Mouse (Mus musculus): ENCODE data around the gene Gm10645. TPM values are rescaled to one million over a fixed set of nuclear protein-coding genes. Genes with fewer than 3 reads are reported as not detected.

The Gm10645 gene
- total RNA-seq, 2 experiments from 2014 or later: not detected

Other genes with a start within 250 kb of the Gm10645 start
- gene Tbc1d9, start 818 bp downstream of the Gm10645 start, total RNA-seq (2015; ENCODE audit: low replicate concordance): 1.4 and 4.2 TPM in 2 replicates
- 3.1 and 8.3 TPM in 2 replicates for gene Tbc1d9, start 818 bp downstream of the Gm10645 start, total RNA-seq (2017; ENCODE audit: low replicate concordance)
- not detected in 2 replicates for gene Ucp1, start 124.2 kb upstream of the Gm10645 start, total RNA-seq (2015; ENCODE audit: low replicate concordance)
- gene Ucp1, start 124.2 kb upstream of the Gm10645 start, total RNA-seq (2017; ENCODE audit: low replicate concordance): not detected in 2 replicates
- 13.0 and 17.6 TPM in 2 replicates for gene Elmod2, start 166.3 kb upstream of the Gm10645 start, total RNA-seq (2015; ENCODE audit: low replicate concordance)
- 17.3 and 22.1 TPM in 2 replicates for gene Elmod2, start 166.3 kb upstream of the Gm10645 start, total RNA-seq (2017; ENCODE audit: low replicate concordance)
- gene Mgat4d, start 182.3 kb upstream of the Gm10645 start, total RNA-seq (2015; ENCODE audit: low replicate concordance): not detected in 2 replicates
- not detected in 2 replicates for gene Mgat4d, start 182.3 kb upstream of the Gm10645 start, total RNA-seq (2017; ENCODE audit: low replicate concordance)
- 5.8 and 8.0 TPM in 2 replicates for gene Clgn, start 223.7 kb upstream of the Gm10645 start, total RNA-seq (2015; ENCODE audit: low replicate concordance)
- gene Clgn, start 223.7 kb upstream of the Gm10645 start, total RNA-seq (2017; ENCODE audit: low replicate concordance): 4.9 and 10.9 TPM in 2 replicates